Mouse (Mus musculus) kidney, embryonic 16.5 days (tissue): ENCODE data around the gene Ank2. TPM values are rescaled to one million over a fixed set of nuclear protein-coding genes. Genes with fewer than 3 reads are reported as not detected.

Experiments used
- ATAC-seq: fragments of 200-750 bp; cut with Nextera tagmentation; 2 replicates; pipeline ENCODE4 v1.8.0; 2017; ENCODE audit warnings: moderate TSS enrichment; ENCODE audit not compliant: low FRiP score, low TSS enrichment
- H3K27ac ChIP-seq: fragments of 300-500 bp; sonication (generic); 2 replicates; pipeline ENCODE4 v1.5.1; 2014; ENCODE audit warnings: low read length
- H3K27me3 ChIP-seq: fragments of 300-500 bp; sonication (generic); 2 replicates; pipeline ENCODE4 v1.6.1; 2014; ENCODE audit warnings: low read length, control low read depth, mixed read lengths; ENCODE audit not compliant: insufficient read depth
- H3K36me3 ChIP-seq: fragments of 300-500 bp; sonication (generic); 2 replicates; pipeline ENCODE4 v1.6.1; 2014; ENCODE audit warnings: low read length, control low read depth, mixed read lengths; ENCODE audit not compliant: insufficient read depth
- H3K4me1 ChIP-seq: fragments of 300-500 bp; sonication (generic); 2 replicates; pipeline ENCODE4 v1.6.1; 2014; ENCODE audit warnings: low read length, control low read depth, mixed read lengths; ENCODE audit not compliant: insufficient read depth
- H3K4me2 ChIP-seq: fragments of 300-500 bp; sonication (generic); replicated peaks from 2 replicates; pipeline ENCODE4 v1.6.1; 2014; ENCODE audit warnings: low read depth, low read length
- H3K4me3 ChIP-seq: fragments of 300-500 bp; sonication (generic); 2 replicates; pipeline ENCODE4 v1.5.1; 2014; ENCODE audit warnings: mild to moderate bottlenecking, low read length
- H3K9ac ChIP-seq: fragments of 300-500 bp; sonication (generic); replicated peaks from 2 replicates; pipeline ENCODE4 v1.6.1; 2014; ENCODE audit warnings: low read length
- H3K9me3 ChIP-seq: fragments of 300-500 bp; sonication (generic); 2 replicates; pipeline ENCODE4 v1.6.1; 2016; ENCODE audit warnings: low read length, control low read depth
- WGBS: fragments of 180-500 bp; shearing (Covaris S2); extraction: QIAGEN DNeasy Blood & Tissue Kit; methylation state at CpG from one replicate; pipeline ENCODE4 v1.1.7; 2014; 5-methylcytosine and 5-hydroxymethylcytosine counted together
- polyA plus RNA-seq: library from polyadenylated mRNA; unstranded; fragments of >200 nt; fragmentation: Nextera tagmentation; extraction: Ambion mirVana; gene quantifications from 2 replicates; pipeline ENCODE4 v1.2.1, GENCODE M21; 2015

Ank2 gene
- polyA plus RNA-seq, 1 experiment from 2014 or later, result 7.5 TPM

- H3K4me3 ChIP-seq, result no peak overlapping the region
- H3K27ac ChIP-seq, result no peak overlapping the region
- no peaks in the 10 kb centered on the region for H3K9me3 ChIP-seq
- no peak for ATAC-seq
- no peaks in the 10 kb centered on the region for H3K36me3 ChIP-seq
- WGBS, result 38% methylated on average over 5 of the region's 5 CpGs
- no peaks in the 10 kb centered on the region for H3K27me3 ChIP-seq
- H3K9ac ChIP-seq, result no peak overlapping the region
- H3K4me2 ChIP-seq, result no peak overlapping the region
- H3K4me1 ChIP-seq, result no peaks in the 10 kb centered on the region
Measured at GRCm38 (mm10) chr3:127446173-127446572, 53.0 kb downstream of the Ank2 start.

- H3K4me2 ChIP-seq, result no peak overlapping the region
- no peak overlapping the region for H3K27ac ChIP-seq
- ATAC-seq, result no peak
- no peaks in the 10 kb centered on the region for H3K9me3 ChIP-seq
- H3K36me3 ChIP-seq, result no peaks in the 10 kb centered on the region
- H3K4me3 ChIP-seq, result no peak overlapping the region
- H3K4me1 ChIP-seq, result no peaks in the 10 kb centered on the region
- 39% methylated on average over 3 of the region's 3 CpGs for WGBS
- no peak overlapping the region for H3K9ac ChIP-seq
- H3K27me3 ChIP-seq, result no peaks in the 10 kb centered on the region
Measured at GRCm38 (mm10) chr3:127433291-127433690, 65.9 kb downstream of the Ank2 start.

- no peaks in the 10 kb centered on the region for H3K4me1 ChIP-seq
- no peaks in the 10 kb centered on the region for H3K9me3 ChIP-seq
- H3K27ac ChIP-seq, result no peak overlapping the region
- H3K27me3 ChIP-seq, result no peaks in the 10 kb centered on the region
- 70% methylated on average over 13 of the region's 13 CpGs for WGBS
- H3K36me3 ChIP-seq, result no peaks in the 10 kb centered on the region
- ATAC-seq, result no peak
- no peak overlapping the region for H3K9ac ChIP-seq
- no peak overlapping the region for H3K4me2 ChIP-seq
- H3K4me3 ChIP-seq, result no peak overlapping the region
Measured at GRCm38 (mm10) chr3:127429866-127430265, 69.3 kb downstream of the Ank2 start.

GRCm38 (mm10) chr3:127428527-127428926 is 70.6 kb downstream of the Ank2 start:
- Histone ChIP-seq H3K9me3 (no peaks in the 10 kb centered on the region), H3K4me2 (no peak overlapping the region), H3K4me3 (no peak overlapping the region), H3K9ac (no peak overlapping the region), H3K36me3 (no peaks in the 10 kb centered on the region), H3K27ac (no peak overlapping the region), H3K4me1 (no peaks in the 10 kb centered on the region), H3K27me3 (no peaks in the 10 kb centered on the region)
- WGBS, result 88% methylated on average over 3 of the region's 3 CpGs
- no peak for ATAC-seq

GRCm38 (mm10) chr3:127416950-127417349 is 82.2 kb downstream of the Ank2 start:
- no peak overlapping the region for H3K4me3 ChIP-seq
- no peak overlapping the region for H3K27ac ChIP-seq
- H3K27me3 ChIP-seq, result no peaks in the 10 kb centered on the region
- 92% methylated on average over 4 of the region's 4 CpGs for WGBS
- no peak for ATAC-seq
- no peaks in the 10 kb centered on the region for H3K36me3 ChIP-seq
- H3K4me1 ChIP-seq, result no peaks in the 10 kb centered on the region
- no peak overlapping the region for H3K9ac ChIP-seq
- H3K9me3 ChIP-seq, result 0 out of 2 replicates have a peak, but pooled peaks cover 2% of the 10 kb centered on the region
- H3K4me2 ChIP-seq, result no peak overlapping the region

GRCm38 (mm10) chr3:127414438-127414837 is 84.7 kb downstream of the Ank2 start:
- 0 out of 2 replicates have a peak, but pooled peaks cover 2% of the 10 kb centered on the region for H3K9me3 ChIP-seq
- H3K27me3 ChIP-seq, result no peaks in the 10 kb centered on the region
- no peak overlapping the region for H3K4me3 ChIP-seq
- H3K36me3 ChIP-seq, result no peaks in the 10 kb centered on the region
- no peak overlapping the region for H3K9ac ChIP-seq
- WGBS, result 54% methylated on average over 1 of the region's 1 CpGs
- no peaks in the 10 kb centered on the region for H3K4me1 ChIP-seq
- no peak overlapping the region for H3K4me2 ChIP-seq
- no peak overlapping the region for H3K27ac ChIP-seq
- ATAC-seq, result no peak

- Histone ChIP-seq H3K36me3 (no peaks in the 10 kb centered on the region), H3K4me3 (peak overlapping the region; percentile 58), H3K4me1 (peaks cover 11% of the 10 kb centered on the region), H3K4me2 (peak overlapping the region; percentile 81), H3K27me3 (no peaks in the 10 kb centered on the region), H3K27ac (no peak overlapping the region), H3K9ac (peak overlapping the region; percentile 66), H3K9me3 (no peaks in the 10 kb centered on the region)
- ATAC-seq, result peak; percentile 97
- 17% methylated on average over 23 of the region's 23 CpGs for WGBS
Measured at GRCm38 (mm10) chr3:127408684-127409550, 90.2 kb downstream of the Ank2 start.

- no peaks in the 10 kb centered on the region for H3K9me3 ChIP-seq
- ATAC-seq, result 0 out of 2 replicates have a peak, but pooled peaks have one; percentile 16
- H3K27me3 ChIP-seq, result no peaks in the 10 kb centered on the region
- peaks cover 11% of the 10 kb centered on the region for H3K4me1 ChIP-seq
- H3K4me2 ChIP-seq, result peak overlapping the region; percentile 81
- 8% methylated on average over 9 of the region's 9 CpGs for WGBS
- peak overlapping the region; percentile 58 for H3K4me3 ChIP-seq
- no peak overlapping the region for H3K27ac ChIP-seq
- peak overlapping the region; percentile 66 for H3K9ac ChIP-seq
- H3K36me3 ChIP-seq, result no peaks in the 10 kb centered on the region
Measured at GRCm38 (mm10) chr3:127407868-127408574, 91.1 kb downstream of the Ank2 start.

- no peaks in the 10 kb centered on the region for H3K27me3 ChIP-seq
- H3K36me3 ChIP-seq, result no peaks in the 10 kb centered on the region
- H3K4me3 ChIP-seq, result no peak overlapping the region
- no peak for ATAC-seq
- 96% methylated on average over 4 of the region's 4 CpGs for WGBS
- peaks cover 11% of the 10 kb centered on the region for H3K4me1 ChIP-seq
- no peak overlapping the region for H3K9ac ChIP-seq
- no peak overlapping the region for H3K4me2 ChIP-seq
- no peaks in the 10 kb centered on the region for H3K9me3 ChIP-seq
- H3K27ac ChIP-seq, result no peak overlapping the region
Measured at GRCm38 (mm10) chr3:127406883-127407282, 92.3 kb downstream of the Ank2 start.

- no peak overlapping the region for H3K4me2 ChIP-seq
- no peak overlapping the region for H3K9ac ChIP-seq
- no peak for ATAC-seq
- WGBS, result 71% methylated on average over 3 of the region's 3 CpGs
- H3K27ac ChIP-seq, result no peak overlapping the region
- H3K36me3 ChIP-seq, result no peaks in the 10 kb centered on the region
- no peaks in the 10 kb centered on the region for H3K9me3 ChIP-seq
- no peaks in the 10 kb centered on the region for H3K27me3 ChIP-seq
- no peak overlapping the region for H3K4me3 ChIP-seq
- H3K4me1 ChIP-seq, result peaks cover 11% of the 10 kb centered on the region
Measured at GRCm38 (mm10) chr3:127404371-127404770, 94.8 kb downstream of the Ank2 start.
